Mouse (Mus musculus): ENCODE results near the gene Derl3. TPM values are rescaled to one million over a fixed set of nuclear protein-coding genes. Genes with fewer than 3 reads are reported as not detected.
"Not testable (repeated sequence)": the region's sequence is repeated elsewhere in the genome, so short reads cannot be mapped to it uniquely, and the experiment has no call there.

The Derl3 gene
- 1.1 TPM for polyA plus RNA-seq (2021)

- DNase-seq (ENCODE audit: low read depth, low spot score) = no peak
- ATAC-seq = peak; percentile 74
- TF ChIP-seq CTCF (IDR thresholded peaks at IDR 0.05) = no peak
- in situ Hi-C loops (cut with MboI; ENCODE audit: low pct_unique_long_range_greater_than_20kb) = no loop called here
- no peaks in the 10 kb centered on the region for H3K27me3 ChIP-seq
- POLR2A ChIA-PET = no interaction called here
- CTCF ChIA-PET = interaction anchor here (1.1 kb wide), 1 partner anchor 34 kb away, joined by 3 read pairs; no protein-coding TSS in a partner anchor
Observed at GRCm38 (mm10) chr10:75893089-75893750, at the start of gene Derl3. Derl3 (plus strand) TSS chr10:75893413.

DNA sequence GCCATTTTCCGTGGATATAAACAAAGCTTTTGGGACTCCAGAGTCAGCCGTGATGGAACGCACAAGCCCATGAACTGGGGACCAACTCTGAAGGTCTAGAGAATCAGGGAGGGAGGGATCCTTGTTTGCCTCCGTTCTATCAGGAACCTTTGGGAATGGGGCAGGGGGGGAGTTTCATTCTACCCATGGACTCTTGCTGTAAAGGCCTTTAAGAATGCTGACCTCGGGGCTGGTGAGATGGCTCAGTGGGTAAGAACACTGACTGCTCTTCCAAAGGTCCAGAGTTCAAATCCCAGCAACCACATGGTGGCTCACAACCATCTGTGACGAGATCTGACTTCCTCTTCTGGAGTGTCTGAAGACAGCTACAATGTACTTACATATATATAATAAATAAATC lies 49.3 kb upstream of the Derl3 start:
- ATAC-seq; POLR2A ChIA-PET; DNase-seq (ENCODE audit: low read depth, low spot score); CTCF ChIA-PET; H3K27me3 ChIP-seq; in situ Hi-C loops (cut with MboI; ENCODE audit: low pct_unique_long_range_greater_than_20kb): not testable (repeated sequence)

DNA sequence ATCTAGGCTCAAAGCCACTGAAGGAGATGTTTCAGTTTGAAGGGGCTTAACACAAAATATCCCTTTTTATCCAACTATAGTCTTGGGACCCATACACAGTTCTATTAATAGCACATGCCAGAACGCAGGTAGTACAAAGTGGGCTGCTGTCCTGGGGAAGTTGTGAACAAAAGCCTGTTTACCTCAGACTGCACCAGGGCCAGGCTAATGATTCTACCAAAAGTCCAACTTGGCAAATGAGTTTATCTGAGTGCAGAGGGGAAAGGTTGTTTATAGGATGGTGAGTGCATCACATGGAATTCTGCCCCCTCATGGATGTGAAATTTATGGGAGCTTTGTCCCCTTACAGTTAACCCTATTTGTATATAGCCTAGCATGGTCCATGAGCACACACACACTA lies 48.4 kb upstream of the Derl3 start:
- H3K27me3 ChIP-seq = peaks cover 6% of the 10 kb centered on the region
- CTCF ChIA-PET = no interaction called here
- ATAC-seq (no peak), DNase-seq (ENCODE audit: low read depth, low spot score) (no peak)
- POLR2A ChIA-PET = no interaction called here
- in situ Hi-C loops (cut with MboI; ENCODE audit: low pct_unique_long_range_greater_than_20kb) = no loop called here
- no peak for TF ChIP-seq CTCF (IDR thresholded peaks at IDR 0.05)

DNA sequence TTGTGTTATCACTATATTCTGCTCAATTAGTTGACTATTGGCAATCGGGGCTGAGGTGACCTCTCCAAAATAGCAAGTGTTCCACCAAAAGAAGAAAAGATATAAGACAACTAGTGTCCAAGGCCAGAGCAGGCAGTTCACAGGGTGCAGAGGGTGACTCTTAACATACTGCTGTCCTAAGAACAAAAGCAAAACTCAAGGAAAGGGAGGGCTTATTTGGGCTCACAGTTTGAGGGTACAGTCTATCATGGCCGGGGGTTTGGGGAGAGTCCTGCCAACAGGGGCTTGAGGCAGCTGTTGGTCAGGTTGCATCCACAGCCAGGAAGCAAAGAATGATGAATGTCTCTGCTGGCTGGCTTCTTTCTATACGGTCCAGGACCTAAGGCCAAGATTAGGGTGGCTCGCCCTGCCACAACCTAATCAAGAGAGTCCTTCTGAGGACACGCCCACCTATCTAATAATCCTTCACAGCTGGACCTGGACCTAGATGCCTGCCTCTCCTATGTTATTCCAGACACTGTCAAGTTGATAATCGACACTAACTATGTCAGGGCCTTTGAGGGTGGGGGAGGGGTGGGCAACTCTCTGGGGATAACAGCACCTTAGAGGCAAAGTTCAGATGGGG lies 47.8 kb upstream of the Derl3 start:
- TF ChIP-seq CTCF (IDR thresholded peaks at IDR 0.05) = no peak

DNA sequence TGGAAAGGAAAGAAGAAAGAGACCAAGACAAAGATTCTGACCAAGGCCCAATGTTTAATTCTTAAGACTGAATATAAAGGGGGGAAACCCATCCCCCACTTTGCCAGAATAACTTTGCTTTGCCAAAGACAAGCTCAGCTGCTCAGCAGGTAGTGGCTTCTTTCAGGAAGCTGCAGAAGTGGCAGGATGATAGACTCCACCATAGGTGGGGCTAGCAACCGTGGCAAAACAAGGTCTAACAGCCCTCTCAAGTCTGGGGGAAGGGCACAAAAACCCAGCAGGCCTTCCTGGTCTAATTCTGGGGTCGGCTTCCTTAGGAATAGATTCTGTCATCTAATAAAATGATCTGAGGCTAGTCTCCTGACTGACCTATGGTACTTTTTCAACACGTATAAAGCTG lies 44.8 kb upstream of the Derl3 start:
- POLR2A ChIA-PET = interaction anchor here (0.6 kb wide), 1 partner anchor 124 kb away, joined by 3 read pairs; no protein-coding TSS in a partner anchor
- DNase-seq (ENCODE audit: low read depth, low spot score) (no peak), ATAC-seq (no peak)
- CTCF ChIA-PET = interaction anchor here (1.5 kb wide), 1 partner anchor 104 kb away, joined by 5 read pairs; no protein-coding TSS in a partner anchor
- no peak for TF ChIP-seq CTCF (IDR thresholded peaks at IDR 0.05)
- no peaks in the 10 kb centered on the region for H3K27me3 ChIP-seq
- in situ Hi-C loops (cut with MboI; ENCODE audit: low pct_unique_long_range_greater_than_20kb) = no loop called here

More for the DNA sequence above, 47.8 kb upstream of the Derl3 start:
- H3K27me3 ChIP-seq = peaks cover 6% of the 10 kb centered on the region
- no peak for DNase-seq (ENCODE audit: low read depth, low spot score)
- ChIA-PET POLR2A (no interaction called here), CTCF (no interaction called here)
- in situ Hi-C loops (cut with MboI; ENCODE audit: low pct_unique_long_range_greater_than_20kb) = no loop called here
- ATAC-seq = no peak

DNA sequence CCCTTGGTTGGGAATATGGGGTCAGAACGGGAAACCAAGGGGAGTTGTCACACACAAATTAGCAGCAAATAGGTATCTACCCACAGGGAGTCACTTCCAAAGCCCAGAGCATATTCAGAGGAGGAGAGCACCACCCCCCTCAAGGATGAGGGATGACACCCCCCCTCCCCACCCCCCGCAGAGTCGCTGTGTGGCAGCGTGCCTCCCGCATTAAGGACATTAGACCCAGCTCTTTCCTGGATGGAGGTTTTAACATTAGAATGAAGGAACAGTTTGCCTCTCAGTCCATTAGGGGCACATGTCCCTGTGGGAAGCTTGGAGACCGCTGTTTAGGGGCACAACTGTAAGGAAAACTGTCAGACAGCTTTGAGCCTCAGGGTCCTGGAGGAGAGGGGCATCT lies 42.1 kb upstream of the Derl3 start:
- ATAC-seq (no peak), DNase-seq (ENCODE audit: low read depth, low spot score) (no peak)
- H3K27me3 ChIP-seq = no peaks in the 10 kb centered on the region
- POLR2A ChIA-PET = interaction anchor here (0.6 kb wide), 1 partner anchor 144 kb away, joined by 3 read pairs; no protein-coding TSS in a partner anchor
- in situ Hi-C loops (cut with MboI; ENCODE audit: low pct_unique_long_range_greater_than_20kb) = no loop called here
- CTCF ChIA-PET = no interaction called here
- TF ChIP-seq CTCF (IDR thresholded peaks at IDR 0.05) = no peak

DNA sequence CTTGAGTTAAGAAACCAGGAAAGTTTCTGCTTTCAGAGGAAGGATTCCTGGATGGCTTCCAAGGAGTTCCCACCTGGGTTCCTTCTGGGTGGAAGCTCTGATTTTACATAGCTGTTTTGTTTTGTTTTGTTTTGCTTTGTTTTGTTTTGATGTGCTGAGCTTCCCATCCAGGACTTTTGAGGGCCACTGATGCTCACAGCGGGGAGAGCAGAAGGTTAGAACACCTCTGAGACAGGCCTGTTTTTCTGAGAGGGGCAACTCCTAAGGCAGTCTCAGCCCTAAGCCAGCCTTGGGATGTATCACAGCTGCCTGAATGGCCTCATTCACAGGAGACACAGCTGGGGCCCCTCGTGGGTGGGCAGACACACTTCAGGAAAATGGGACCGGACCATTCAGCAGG lies 41.5 kb upstream of the Derl3 start:
- ATAC-seq (no peak), DNase-seq (ENCODE audit: low read depth, low spot score) (no peak)
- ChIA-PET POLR2A (interaction anchor here (0.6 kb wide), 1 partner anchor 144 kb away, joined by 3 read pairs; no protein-coding TSS in a partner anchor), CTCF (no interaction called here)
- H3K27me3 ChIP-seq = no peaks in the 10 kb centered on the region
- in situ Hi-C loops (cut with MboI; ENCODE audit: low pct_unique_long_range_greater_than_20kb) = no loop called here
- TF ChIP-seq CTCF (IDR thresholded peaks at IDR 0.05) = no peak

- ChIA-PET POLR2A (interaction anchor here (0.5 to 0.7 kb wide), 2 partner anchors 13 to 467 kb away, joined by 3 to 7 read pairs; no protein-coding TSS in a partner anchor), CTCF (interaction anchor here (0.6 to 1.3 kb wide), 2 partner anchors 17 to 113 kb away, joined by 3 read pairs; no protein-coding TSS in a partner anchor)
- H3K27me3 ChIP-seq = no peaks in the 10 kb centered on the region
- in situ Hi-C loops (cut with MboI; ENCODE audit: low pct_unique_long_range_greater_than_20kb) = no loop called here
- TF ChIP-seq CTCF (IDR thresholded peaks at IDR 0.05) = no peak
- DNase-seq (ENCODE audit: low read depth, low spot score) (no peak), ATAC-seq (no peak)
Observed at GRCm38 (mm10) chr10:75852539-75853125, 40.6 kb upstream of the Derl3 start.

- in situ Hi-C loops (cut with MboI; ENCODE audit: low pct_unique_long_range_greater_than_20kb) = no loop called here
- ATAC-seq = no peak
- CTCF ChIA-PET = interaction anchor here (0.6 to 2.5 kb wide), 4 partner anchors 16 to 114 kb away, joined by 3 to 13 read pairs (median 3); partner anchors contain the start of gene Gstt2
- no peaks in the 10 kb centered on the region for H3K27me3 ChIP-seq
- POLR2A ChIA-PET = interaction anchor here (0.7 kb wide), 1 partner anchor 467 kb away, joined by 7 read pairs; no protein-coding TSS in a partner anchor
- TF ChIP-seq CTCF (IDR thresholded peaks at IDR 0.05) = no peak
- no peak for DNase-seq (ENCODE audit: low read depth, low spot score)
Observed at GRCm38 (mm10) chr10:75853452-75853851, 39.8 kb upstream of the Derl3 start.

- no peak for TF ChIP-seq CTCF (IDR thresholded peaks at IDR 0.05)
- ChIA-PET CTCF (interaction anchor here (1.0 to 2.5 kb wide), 3 partner anchors 17 to 114 kb away, joined by 3 to 13 read pairs (median 3); partner anchors contain the start of gene Gstt2), POLR2A (interaction anchor here (1.5 kb wide), 1 partner anchor 78 kb away, joined by 3 read pairs; no protein-coding TSS in a partner anchor)
- no peak for ATAC-seq
- in situ Hi-C loops (cut with MboI; ENCODE audit: low pct_unique_long_range_greater_than_20kb) = no loop called here
- no peaks in the 10 kb centered on the region for H3K27me3 ChIP-seq
- no peak for DNase-seq (ENCODE audit: low read depth, low spot score)
Observed at GRCm38 (mm10) chr10:75854096-75854495, 39.1 kb upstream of the Derl3 start.
